Mouse (Mus musculus) midbrain, embryonic 15.5 days (tissue): ENCODE measurements around the gene Atxn7l1. TPM values are rescaled to one million over a fixed set of nuclear protein-coding genes. Genes with fewer than 3 reads are reported as not detected.
A peak's percentile ranks its signal among the peaks of the same experiment; 100 is the strongest.

Source experiments
- ATAC-seq: fragments of 200-750 bp; cut with Nextera tagmentation; replicated peaks from 2 replicates; pipeline ENCODE4 v1.8.0; 2017; ENCODE audit warnings: moderate TSS enrichment
- H3K27ac ChIP-seq: fragments of 300-500 bp; sonication (generic); 2 replicates; pipeline ENCODE4 v1.5.1; 2015; ENCODE audit warnings: mild to moderate bottlenecking, inconsistent platforms
- H3K27me3 ChIP-seq: fragments of 300-500 bp; sonication (generic); replicated peaks from 2 replicates; pipeline ENCODE4 v1.6.1; 2015; ENCODE audit warnings: inconsistent platforms
- H3K36me3 ChIP-seq: fragments of 300-500 bp; sonication (generic); replicated peaks from 2 replicates; pipeline ENCODE4 v1.6.1; 2015; ENCODE audit warnings: inconsistent platforms
- H3K4me1 ChIP-seq: fragments of 300-500 bp; sonication (generic); 2 replicates; pipeline ENCODE4 v1.6.1; 2015; ENCODE audit warnings: inconsistent platforms
- H3K4me2 ChIP-seq: fragments of 300-500 bp; sonication (generic); 2 replicates; pipeline ENCODE4 v1.6.1; 2015; ENCODE audit warnings: inconsistent platforms, mild to moderate bottlenecking, moderate library complexity
- H3K4me3 ChIP-seq: fragments of 300-500 bp; sonication (generic); 2 replicates; pipeline ENCODE4 v1.5.1; 2015; ENCODE audit warnings: mild to moderate bottlenecking, inconsistent platforms
- H3K9ac ChIP-seq: fragments of 300-500 bp; sonication (generic); 2 replicates; pipeline ENCODE4 v1.6.1; 2015; ENCODE audit warnings: mild to moderate bottlenecking, inconsistent platforms
- H3K9me3 ChIP-seq: fragments of 300-500 bp; sonication (generic); 2 replicates; pipeline ENCODE4 v1.6.1; 2016; ENCODE audit warnings: inconsistent platforms
- WGBS: fragments of 180-500 bp; shearing (Covaris S2); methylation state at CpG from one replicate; pipeline ENCODE4 v1.1.7; 2015; ENCODE audit warnings: mixed read lengths; 5-methylcytosine and 5-hydroxymethylcytosine counted together
- polyA plus RNA-seq: library from polyadenylated mRNA; unstranded; fragments of >200 nt; fragmentation: Nextera tagmentation; extraction: Ambion mirVana; gene quantifications from 2 replicates; pipeline ENCODE4 v1.2.1, GENCODE M21; 2015

Gene Atxn7l1
- polyA plus RNA-seq, 1 experiment from 2014 or later: 24.4 TPM

DNA sequence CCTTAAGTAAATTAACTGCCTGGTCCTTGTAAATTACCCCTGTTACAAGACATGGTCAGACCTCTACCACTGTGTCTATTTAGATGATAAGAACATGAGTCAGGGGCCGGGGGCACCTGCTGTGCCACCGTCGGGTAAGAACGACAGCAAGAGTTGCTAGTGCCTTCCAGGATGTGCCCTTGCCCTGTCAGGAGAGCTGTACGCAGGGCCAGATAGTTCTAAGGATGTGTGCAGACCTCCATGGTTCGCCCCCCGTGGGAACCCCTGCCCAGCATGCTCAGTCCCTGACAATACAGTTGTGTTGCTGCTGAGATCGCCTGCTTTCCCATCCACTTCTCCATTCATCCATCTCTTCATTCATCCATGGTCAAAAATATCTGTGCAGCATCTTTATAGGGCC lies 217.6 kb downstream of the Atxn7l1 start:
- H3K27me3 ChIP-seq: no peaks in the 10 kb centered on the region
- ATAC-seq: no peak
- no peak overlapping the region for H3K27ac ChIP-seq
- H3K9me3 ChIP-seq: no peaks in the 10 kb centered on the region
- no peak overlapping the region for H3K4me2 ChIP-seq
- H3K9ac ChIP-seq: no peak overlapping the region
- H3K4me1 ChIP-seq: no peaks in the 10 kb centered on the region
- 83% methylated on average over 8 of the region's 8 CpGs for WGBS
- H3K4me3 ChIP-seq: no peak overlapping the region
- no peaks in the 10 kb centered on the region for H3K36me3 ChIP-seq

DNA sequence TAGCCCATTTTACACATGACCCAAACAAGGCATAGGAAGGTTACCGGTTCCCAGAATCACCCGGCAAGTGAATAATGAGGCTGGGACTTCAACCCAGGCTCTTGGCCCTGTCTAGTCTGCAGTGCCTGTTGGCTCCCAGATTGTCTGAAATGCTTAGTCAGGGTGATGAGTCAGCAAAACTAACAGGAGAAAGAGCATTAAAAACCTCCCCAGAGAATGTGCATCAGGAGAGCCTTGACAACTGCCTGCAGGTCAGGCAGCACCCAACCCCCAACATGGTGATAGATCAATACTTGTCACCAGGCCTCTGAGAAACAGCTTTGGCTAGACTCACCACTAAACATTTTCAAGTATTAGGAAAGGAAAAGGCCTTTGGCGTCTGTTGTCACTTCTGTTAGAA lies 222.1 kb downstream of the Atxn7l1 start:
- no peak overlapping the region for H3K9ac ChIP-seq
- no peak overlapping the region for H3K4me3 ChIP-seq
- no peak for ATAC-seq
- no peak overlapping the region for H3K27ac ChIP-seq
- no peaks in the 10 kb centered on the region for H3K36me3 ChIP-seq
- no peaks in the 10 kb centered on the region for H3K27me3 ChIP-seq
- no peaks in the 10 kb centered on the region for H3K4me1 ChIP-seq
- H3K4me2 ChIP-seq: no peak overlapping the region
- H3K9me3 ChIP-seq: no peaks in the 10 kb centered on the region
- 94% methylated on average over 3 of the region's 3 CpGs for WGBS

GRCm38 (mm10) chr12:33379624-33380445 lies 232.3 kb downstream of the Atxn7l1 start:
- Histone ChIP-seq H3K27me3 (no peaks in the 10 kb centered on the region), H3K4me3 (0 out of 2 replicates have a peak overlapping the region, but pooled peaks have one; percentile 2), H3K9me3 (no peaks in the 10 kb centered on the region), H3K4me1 (no peaks in the 10 kb centered on the region), H3K27ac (no peak overlapping the region), H3K36me3 (no peaks in the 10 kb centered on the region), H3K4me2 (peak overlapping the region; percentile 37), H3K9ac (no peak overlapping the region)
- peak; percentile 80 for ATAC-seq
- 20% methylated on average over 22 of the region's 22 CpGs for WGBS

GRCm38 (mm10) chr12:33388842-33389241 lies 241.3 kb downstream of the Atxn7l1 start:
- Histone ChIP-seq H3K9ac (no peak overlapping the region), H3K9me3 (no peaks in the 10 kb centered on the region), H3K27me3 (0 out of 2 replicates have a peak, but pooled peaks cover 4% of the 10 kb centered on the region), H3K27ac (no peak overlapping the region), H3K4me2 (no peak overlapping the region), H3K4me3 (no peak overlapping the region), H3K36me3 (no peaks in the 10 kb centered on the region), H3K4me1 (no peaks in the 10 kb centered on the region)
- peak; percentile 84 for ATAC-seq
- WGBS: 3% methylated on average over 5 of the region's 5 CpGs

DNA sequence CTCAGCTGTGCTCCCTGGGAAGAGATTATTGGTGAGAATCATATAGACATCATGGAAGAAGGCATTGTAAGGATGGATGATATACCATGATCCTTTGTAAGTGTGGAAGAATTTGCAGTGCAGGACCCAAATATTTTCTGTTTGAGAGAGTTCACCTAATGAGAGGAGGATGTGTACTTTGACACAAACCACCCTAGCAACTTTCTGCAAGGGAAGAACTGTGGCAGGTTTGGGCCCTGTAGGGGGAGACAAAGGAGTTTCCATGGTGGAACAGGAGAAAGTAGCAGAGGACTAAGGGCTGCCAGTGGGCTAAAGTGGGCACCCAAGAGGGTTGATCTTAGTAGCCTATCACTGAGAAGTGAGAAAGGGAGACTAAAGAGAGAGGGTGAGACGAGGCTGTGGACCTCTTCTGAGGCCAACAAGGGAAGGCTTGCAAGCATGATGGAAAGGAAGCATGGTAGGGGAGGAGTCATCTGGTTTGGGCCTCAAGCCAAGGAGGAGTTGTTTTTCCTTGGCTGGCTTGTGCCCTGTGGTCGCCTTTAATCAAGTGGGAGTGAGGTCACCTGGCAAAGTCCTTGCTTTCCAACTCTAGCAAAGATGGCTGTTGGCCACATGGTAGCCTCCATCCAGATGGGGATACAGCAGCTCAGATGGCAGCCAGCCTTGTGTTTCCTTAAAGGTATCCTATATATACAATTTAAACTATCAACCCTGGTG lies 243.5 kb downstream of the Atxn7l1 start:
- Histone ChIP-seq H3K4me3 (no peak overlapping the region), H3K9me3 (no peaks in the 10 kb centered on the region), H3K36me3 (no peaks in the 10 kb centered on the region), H3K27me3 (0 out of 2 replicates have a peak, but pooled peaks cover 4% of the 10 kb centered on the region), H3K4me1 (peaks cover 14% of the 10 kb centered on the region; the same call in 1 of the 2 replicates), H3K4me2 (no peak overlapping the region), H3K27ac (no peak overlapping the region), H3K9ac (no peak overlapping the region)
- ATAC-seq: no peak
- WGBS: 80% methylated on average over 2 of the region's 2 CpGs

GRCm38 (mm10) chr12:33394804-33395623 lies 247.5 kb downstream of the Atxn7l1 start, which contains the start of gene Efcab10:
Gene Efcab10 (plus strand): TSS chr12:33394854.
- ATAC-seq: peak; percentile 90
- H3K27ac ChIP-seq: peak within 1 kb of the TSS; percentile 76
- H3K4me3 ChIP-seq: peak within 1 kb of the TSS; percentile 35
- no peaks in the 10 kb centered on the region for H3K27me3 ChIP-seq
- WGBS: 7% methylated on average over 24 of the region's 24 CpGs
- H3K36me3 ChIP-seq: no peaks in the 10 kb centered on the region
- H3K4me1 ChIP-seq: peaks cover 14% of the 10 kb centered on the region; the same call in 1 of the 2 replicates
- H3K9ac ChIP-seq: peak within 1 kb of the TSS; percentile 33; the same call in 1 of the 2 replicates
- H3K4me2 ChIP-seq: peak within 1 kb of the TSS; percentile 54
- H3K9me3 ChIP-seq: no peaks in the 10 kb centered on the region

- ATAC-seq: no peak
- H3K4me1 ChIP-seq: 0 out of 2 replicates have a peak, but pooled peaks cover 6% of the 10 kb centered on the region
- no peaks in the 10 kb centered on the region for H3K27me3 ChIP-seq
- no peak overlapping the region for H3K4me3 ChIP-seq
- 69% methylated on average over 7 of the region's 7 CpGs for WGBS
- no peaks in the 10 kb centered on the region for H3K9me3 ChIP-seq
- H3K9ac ChIP-seq: no peak overlapping the region
- H3K4me2 ChIP-seq: no peak overlapping the region
- no peak overlapping the region for H3K27ac ChIP-seq
- H3K36me3 ChIP-seq: no peaks in the 10 kb centered on the region
Measured at GRCm38 (mm10) chr12:33403265-33403693, 255.8 kb downstream of the Atxn7l1 start.

GRCm38 (mm10) chr12:33404996-33405395 lies 257.5 kb downstream of the Atxn7l1 start:
- Histone ChIP-seq H3K9ac (no peak overlapping the region), H3K36me3 (no peaks in the 10 kb centered on the region), H3K4me2 (no peak overlapping the region), H3K27me3 (no peaks in the 10 kb centered on the region), H3K4me1 (0 out of 2 replicates have a peak, but pooled peaks cover 6% of the 10 kb centered on the region), H3K9me3 (no peaks in the 10 kb centered on the region), H3K27ac (0 out of 2 replicates have a peak overlapping the region, but pooled peaks have one; percentile 18), H3K4me3 (no peak overlapping the region)
- ATAC-seq: peak; percentile 75
- WGBS: 33% methylated on average over 5 of the region's 5 CpGs

DNA sequence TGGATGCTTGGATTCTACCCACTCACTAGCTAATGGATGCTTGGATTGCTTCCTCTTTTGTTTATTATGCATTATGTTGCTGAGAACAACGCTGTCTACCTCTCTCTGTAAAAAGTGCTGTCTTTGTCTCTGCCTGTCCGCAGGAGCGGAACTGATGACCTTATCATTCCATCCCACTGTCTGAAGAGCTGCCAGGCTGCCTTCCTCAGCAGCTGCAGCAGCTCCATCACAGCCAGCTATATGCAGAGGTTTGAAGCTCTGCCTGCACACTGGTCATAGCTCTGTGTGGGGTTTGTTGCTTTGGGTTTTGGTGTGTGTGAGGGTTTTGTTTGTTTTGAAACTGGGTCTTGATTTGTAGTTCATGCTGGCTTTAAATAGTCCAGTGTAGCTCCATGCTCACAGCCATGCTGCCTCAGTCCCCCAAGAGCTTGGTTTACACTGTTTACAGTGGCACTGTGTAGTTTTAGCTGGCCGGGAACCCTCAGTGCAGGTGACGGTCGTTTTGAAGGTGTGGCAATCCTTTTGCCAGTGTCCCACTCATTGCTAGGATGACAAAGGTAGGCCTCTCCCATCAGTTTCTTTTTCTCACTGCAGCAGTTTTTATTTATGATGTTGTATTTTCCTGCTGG lies 258.0 kb downstream of the Atxn7l1 start:
- H3K4me3 ChIP-seq: no peak overlapping the region
- H3K4me2 ChIP-seq: no peak overlapping the region
- H3K4me1 ChIP-seq: 0 out of 2 replicates have a peak, but pooled peaks cover 6% of the 10 kb centered on the region
- H3K9ac ChIP-seq: no peak overlapping the region
- H3K27ac ChIP-seq: 0 out of 2 replicates have a peak overlapping the region, but pooled peaks have one; percentile 18
- ATAC-seq: peak; percentile 75
- H3K36me3 ChIP-seq: no peaks in the 10 kb centered on the region
- no peaks in the 10 kb centered on the region for H3K27me3 ChIP-seq
- 30% methylated on average over 6 of the region's 6 CpGs for WGBS
- no peaks in the 10 kb centered on the region for H3K9me3 ChIP-seq

DNA sequence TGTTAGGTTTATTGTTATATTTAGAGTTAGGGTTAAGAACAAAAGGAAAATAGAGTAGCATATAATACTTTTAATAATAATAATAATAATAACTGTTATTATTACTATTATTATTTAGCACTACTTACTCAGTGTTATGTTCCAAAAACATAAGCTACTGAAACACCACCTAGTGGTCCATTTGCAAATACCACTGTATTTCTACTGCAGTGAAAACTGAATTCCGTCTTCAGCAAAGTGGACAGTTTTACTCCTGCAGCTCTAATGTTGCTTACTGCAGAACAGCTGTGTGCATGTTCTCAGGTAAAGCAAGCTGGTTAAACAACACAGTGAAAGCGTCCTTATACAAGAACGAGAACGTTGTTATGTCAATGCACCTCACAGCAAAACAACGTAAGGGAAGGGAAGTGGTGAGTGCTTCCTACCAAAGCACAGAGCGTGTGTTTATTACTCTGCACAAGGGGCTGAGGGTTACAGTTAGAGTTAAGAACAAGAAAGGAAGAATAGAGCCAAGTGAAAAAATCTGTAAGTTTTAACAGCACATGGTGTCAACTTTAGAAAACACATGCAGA lies 264.2 kb downstream of the Atxn7l1 start:
- Histone ChIP-seq H3K4me1 (no peaks in the 10 kb centered on the region), H3K9me3 (no peaks in the 10 kb centered on the region), H3K4me3 (no peak overlapping the region), H3K36me3 (no peaks in the 10 kb centered on the region), H3K9ac (no peak overlapping the region), H3K27me3 (no peaks in the 10 kb centered on the region), H3K27ac (no peak overlapping the region), H3K4me2 (no peak overlapping the region)
- WGBS: 60% methylated on average over 6 of the region's 6 CpGs
- no peak for ATAC-seq
